Mouse (Mus musculus) brain, embryonic 18.5 days (tissue): ENCODE results near the gene Gm42906.

ENCODE experiments used
- DNase-seq: peaks from one replicate; pipeline ENCODE4 v3.0.0-alpha.2; 2012; ENCODE audit warnings: low read depth, low spot score

Gm42906 gene

DNA sequence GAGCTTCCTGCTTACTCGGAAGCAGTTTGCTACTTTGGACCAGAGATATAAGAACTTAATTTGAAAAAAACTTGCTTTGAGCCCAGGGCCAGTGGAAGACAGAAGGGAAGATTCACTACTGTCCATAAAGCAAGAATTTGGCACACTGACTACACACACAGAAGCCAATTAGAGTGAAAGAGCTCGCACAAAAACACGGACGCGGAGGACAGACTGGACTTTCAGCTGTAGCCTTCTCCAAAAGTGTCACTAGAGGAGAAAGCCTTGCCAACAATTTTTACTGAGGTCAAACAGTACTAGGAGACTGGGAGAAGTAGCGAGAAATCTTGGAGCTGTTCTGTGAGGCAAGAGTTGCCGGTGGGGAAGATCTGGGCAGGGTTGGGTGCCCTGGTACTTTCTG lies 128.4 kb downstream of the Gm42906 start:
- DNase-seq: no peak

- no peak for DNase-seq
Measured at GRCm38 (mm10) chr5:151298371-151298770, 129.6 kb downstream of the Gm42906 start.

DNA sequence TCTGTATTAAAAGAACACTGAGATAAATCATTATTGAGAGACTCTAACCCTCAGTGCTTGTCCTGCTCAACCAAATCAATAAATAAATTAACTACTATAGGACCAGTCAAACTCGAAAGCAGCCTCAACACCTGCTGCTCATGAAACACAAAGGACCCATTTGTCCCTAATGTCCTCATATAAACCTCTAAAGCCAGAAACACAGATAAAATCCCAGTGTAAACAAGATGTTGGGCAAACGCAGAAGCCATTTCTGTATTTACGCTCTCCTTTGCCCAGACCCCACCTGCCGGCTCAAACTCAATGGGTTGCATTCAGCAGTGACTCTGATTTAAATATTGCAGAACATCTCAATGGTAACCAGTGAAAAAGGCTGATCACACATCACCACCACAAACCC lies 131.7 kb downstream of the Gm42906 start:
- DNase-seq: no peak

- DNase-seq: no peak
Measured at GRCm38 (mm10) chr5:151293591-151293990, 134.4 kb downstream of the Gm42906 start.

DNA sequence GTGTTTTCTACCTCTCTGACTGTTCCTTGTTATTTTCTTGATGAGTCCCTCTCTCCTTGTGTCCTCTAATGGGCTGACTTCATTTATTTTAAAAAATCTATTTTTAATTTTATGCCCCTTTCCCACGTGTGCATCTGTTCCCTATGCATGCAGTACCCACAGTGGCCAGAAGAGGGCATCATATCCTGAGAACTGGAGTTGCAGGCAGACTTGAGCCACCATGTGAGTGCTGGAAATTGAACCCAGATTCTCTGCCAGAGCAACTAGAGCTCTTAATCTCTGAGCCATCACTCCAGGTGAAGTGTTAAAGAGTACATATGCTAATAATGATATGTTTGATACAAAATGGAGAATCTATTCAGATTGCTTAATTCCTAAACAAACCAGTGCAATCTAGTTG lies 135.7 kb downstream of the Gm42906 start:
- no peak for DNase-seq

DNA sequence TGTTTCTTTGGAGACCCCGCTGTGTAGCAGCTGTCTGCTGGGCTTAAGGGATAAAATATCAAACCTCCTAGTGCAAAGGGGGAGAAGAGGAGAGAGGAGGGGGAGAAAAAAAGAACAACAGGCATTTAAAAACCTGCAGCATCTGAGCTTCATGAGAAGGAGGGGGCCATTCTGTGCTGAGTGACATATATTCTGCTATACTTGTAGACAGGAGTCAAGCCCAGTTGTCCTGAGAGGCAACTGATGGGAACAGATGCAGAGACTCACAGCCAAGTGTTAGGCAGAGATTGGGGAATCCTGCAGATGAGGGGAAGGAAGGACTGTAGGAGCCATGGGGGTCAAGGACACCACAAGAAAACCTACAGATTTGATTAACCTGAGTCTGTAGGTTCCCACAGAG lies 141.6 kb downstream of the Gm42906 start:
- DNase-seq: no peak

DNA sequence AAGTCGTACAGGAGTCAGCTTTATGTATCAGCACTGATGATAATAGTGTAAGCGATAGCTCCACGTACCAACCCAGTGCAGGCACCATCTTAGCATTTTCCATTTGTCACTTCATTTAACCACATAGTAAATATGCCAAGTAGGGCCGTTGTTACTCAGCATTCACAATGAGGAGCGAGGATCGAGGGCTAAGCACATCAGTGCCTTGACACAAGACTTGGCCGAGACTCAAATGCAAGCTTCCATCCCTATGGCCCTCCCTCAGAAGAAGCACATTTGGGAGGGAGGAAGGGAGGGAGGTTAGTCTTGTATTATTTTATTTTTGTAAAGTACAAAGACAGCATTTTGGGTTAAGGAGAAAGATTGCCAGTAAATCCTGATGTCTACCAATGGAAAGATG lies 148.4 kb downstream of the Gm42906 start:
- DNase-seq: no peak

DNA sequence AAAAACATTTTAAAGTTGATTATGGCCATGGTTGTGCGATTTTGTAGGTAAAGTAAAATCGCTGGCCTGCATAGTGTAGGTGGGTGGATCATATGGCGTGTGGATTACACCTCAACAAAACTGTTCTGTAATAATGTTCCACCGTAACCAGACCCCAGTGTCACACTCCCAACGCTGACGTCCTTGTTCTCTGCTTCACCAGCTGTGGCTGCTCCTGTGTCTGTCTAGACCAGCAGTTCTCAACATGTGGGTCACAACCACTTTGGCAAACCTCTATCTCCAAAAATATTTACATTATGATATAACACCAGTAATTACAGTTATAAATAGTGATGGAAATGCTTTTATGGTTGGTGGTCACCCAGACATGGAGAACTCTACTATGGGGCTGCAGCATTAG lies 150.0 kb downstream of the Gm42906 start:
- DNase-seq: no peak

DNA sequence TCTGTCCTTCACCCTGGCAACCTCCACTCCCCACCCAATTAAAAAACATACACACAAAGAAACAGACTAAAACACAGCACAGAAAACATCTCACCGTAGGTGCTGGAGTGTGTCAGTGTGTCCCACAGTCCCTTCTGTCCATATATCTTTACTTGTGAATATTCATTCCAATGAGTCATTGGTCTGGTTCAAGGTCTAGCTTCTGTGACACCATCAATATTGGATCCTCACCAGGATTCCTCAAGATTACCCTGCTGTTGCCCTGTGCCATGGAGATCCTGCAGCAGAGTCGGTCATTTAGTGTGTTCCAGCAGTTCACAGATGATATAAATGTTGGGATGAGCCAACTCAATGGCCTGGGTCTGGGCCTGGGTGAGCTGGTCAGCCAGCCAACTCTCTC lies 152.0 kb downstream of the Gm42906 start:
- no peak for DNase-seq

DNA sequence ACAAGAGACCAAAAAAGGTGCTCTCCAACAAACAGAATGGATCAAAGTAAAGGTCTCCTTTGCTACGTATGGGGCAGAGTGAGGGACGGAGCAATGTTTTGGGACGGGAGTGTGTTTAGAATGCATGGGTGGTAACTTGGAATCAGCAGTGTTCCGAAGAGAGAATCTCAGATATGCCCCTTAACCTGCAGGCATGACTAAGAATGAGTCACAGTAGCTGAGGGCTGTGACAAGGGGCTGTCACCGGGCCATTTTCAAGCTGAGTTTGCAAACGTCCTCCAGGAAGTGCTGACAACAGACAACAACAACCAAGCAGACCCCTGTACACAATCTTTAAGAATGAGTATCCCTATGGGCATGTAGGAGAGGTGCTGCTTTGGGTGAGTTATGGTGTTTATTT lies 153.7 kb downstream of the Gm42906 start:
- no peak for DNase-seq

DNA sequence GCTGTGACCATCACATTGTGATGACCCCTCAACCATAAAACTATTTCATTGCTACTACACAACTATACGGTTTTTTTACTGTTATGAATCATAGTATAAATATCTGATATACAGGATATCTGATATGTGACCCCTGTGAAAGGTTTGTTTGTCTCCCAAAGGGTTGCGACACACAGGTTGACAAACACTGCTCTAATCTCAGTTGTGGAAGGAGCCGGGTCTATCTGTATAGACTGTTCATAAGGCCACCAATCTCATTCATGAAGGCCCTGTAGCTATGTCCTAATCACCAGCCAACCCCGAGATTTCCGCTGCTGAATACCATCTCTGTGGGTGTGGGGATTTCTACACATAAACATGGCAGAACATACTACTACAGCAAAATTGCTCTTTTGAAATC lies 157.1 kb downstream of the Gm42906 start:
- DNase-seq: no peak

DNA sequence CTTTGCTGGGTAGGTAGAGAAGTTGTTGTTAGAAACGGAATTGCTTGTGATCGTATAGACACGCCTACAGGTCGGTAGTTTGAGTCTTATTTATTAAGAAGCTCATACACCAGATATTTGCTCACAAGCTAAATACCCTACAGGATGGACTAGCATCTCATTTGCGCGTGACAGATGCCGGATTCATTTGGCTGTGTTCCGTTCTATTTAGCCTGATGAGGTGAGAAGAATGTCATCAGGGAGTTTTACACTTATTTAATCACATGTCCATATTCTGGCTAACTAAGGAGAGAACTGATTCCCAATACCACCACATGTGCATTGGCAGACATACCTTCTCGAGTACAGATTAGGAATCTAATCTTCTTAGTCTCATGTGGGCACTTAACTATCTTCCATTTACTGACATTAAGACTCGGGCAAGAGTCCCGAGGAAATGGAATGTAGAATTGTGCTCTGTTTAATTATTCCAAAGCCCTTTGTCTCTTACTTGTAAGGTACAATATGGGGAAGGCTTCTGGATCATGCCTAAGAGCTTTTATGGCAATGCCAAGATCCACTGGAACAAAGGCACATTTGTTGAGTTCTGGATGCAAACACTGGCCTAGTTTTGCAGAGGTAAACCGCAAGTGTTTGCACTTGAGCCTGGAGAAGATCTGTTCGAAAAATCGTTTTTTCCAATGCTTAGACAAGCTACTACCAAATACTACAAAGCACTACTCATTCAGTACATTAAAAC lies 160.9 kb downstream of the Gm42906 start:
- no peak for DNase-seq

DNA sequence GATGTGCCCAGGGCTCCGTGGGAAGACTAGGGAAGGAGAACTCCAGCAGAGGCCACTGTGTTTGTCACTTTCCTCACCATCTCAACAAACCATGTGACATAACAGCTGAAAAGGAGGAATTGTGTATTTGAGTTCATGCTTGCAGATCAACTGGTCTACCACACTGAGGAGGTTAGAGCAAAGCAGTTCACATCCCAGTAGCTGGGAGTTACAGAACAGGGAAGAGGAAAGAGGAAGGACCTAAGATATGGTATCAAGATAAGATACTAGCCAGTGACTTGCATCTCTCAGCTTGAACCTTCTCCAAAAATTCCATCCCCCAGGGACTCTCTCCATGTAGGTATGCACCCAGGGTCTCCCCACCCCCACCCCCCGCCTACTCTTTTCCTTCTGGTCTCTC lies 166.4 kb downstream of the Gm42906 start:
- no peak for DNase-seq

DNA sequence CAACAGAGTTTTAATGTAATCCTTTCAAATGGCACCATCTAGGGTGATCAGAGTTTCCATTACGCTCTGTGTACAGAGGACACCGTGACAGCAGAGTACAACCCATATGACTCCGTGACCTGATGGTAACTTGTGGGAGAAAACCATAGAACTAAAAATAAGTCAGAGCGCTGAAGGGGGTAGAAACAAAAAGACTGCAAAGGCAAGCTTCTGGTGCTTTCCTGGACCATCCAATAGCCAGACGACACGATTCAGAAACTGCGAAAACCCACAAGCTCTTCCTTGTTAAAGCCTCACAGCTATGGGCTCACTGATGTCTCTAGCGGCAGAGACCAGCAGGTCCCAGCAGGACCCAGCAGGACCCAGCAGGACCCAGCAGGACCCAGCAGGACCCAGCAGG lies 175.8 kb downstream of the Gm42906 start:
- DNase-seq: no peak

DNA sequence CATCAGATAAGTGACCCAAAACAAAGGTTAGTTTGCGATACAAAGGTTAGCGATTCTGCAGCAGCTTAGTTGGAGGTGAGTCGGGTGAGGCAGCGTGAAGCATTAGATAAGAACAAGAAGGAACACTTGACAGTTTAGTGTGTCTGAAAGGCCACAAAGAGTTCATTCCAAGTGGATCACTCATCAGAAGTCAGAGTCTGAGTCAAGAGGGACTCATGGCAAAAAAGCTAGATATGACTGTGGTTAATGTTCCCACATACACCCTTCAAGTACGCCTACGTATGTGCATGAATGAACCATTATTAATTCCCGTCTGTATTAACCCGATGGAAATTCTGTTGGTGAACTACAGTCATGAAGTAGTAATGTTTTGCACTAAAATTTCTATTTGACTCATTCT lies 176.3 kb downstream of the Gm42906 start:
- no peak for DNase-seq

DNA sequence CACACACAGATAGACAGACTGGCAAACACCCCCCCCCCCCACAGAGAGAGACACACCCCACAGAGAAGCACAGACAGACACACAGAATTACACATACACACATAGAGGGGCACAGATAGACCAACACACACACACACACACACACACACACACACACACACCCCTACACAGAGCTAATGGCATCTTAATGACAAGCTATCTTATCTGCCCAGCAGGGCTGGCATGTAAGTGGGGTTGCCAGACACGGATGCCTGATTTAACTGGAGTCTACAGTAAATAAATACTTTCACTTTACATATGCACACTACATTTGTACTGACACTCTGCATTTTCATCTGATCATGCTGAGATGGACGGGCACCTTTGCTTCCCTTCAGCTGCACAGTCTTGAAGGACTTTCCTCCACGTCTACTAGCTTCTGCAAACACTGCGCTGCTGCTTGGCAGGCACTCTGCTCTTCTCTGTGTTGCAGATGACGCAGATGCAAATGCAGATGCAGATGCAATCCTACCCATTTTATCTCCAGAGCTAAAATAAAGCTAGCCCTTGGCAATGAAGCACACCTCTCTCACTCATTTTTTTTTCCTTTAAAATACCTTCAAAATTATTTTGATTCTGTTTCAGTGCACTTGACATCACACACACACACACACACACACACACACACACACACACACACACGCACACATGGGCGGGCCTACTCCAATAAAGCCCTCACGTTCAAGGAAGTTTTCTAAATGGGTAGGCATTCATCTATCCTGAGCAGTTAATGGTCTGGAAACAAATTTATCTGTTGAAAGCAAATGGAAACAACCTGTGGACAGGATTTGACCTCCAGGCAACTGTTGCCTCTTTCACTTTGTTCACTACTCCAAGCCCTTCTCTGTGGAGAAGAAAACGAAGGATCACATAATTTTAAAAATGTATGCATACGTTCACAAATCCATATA lies 179.0 kb downstream of the Gm42906 start:
- DNase-seq: no peak

GRCm38 (mm10) chr5:151248084-151248483 lies 179.9 kb downstream of the Gm42906 start:
- DNase-seq: no peak

DNA sequence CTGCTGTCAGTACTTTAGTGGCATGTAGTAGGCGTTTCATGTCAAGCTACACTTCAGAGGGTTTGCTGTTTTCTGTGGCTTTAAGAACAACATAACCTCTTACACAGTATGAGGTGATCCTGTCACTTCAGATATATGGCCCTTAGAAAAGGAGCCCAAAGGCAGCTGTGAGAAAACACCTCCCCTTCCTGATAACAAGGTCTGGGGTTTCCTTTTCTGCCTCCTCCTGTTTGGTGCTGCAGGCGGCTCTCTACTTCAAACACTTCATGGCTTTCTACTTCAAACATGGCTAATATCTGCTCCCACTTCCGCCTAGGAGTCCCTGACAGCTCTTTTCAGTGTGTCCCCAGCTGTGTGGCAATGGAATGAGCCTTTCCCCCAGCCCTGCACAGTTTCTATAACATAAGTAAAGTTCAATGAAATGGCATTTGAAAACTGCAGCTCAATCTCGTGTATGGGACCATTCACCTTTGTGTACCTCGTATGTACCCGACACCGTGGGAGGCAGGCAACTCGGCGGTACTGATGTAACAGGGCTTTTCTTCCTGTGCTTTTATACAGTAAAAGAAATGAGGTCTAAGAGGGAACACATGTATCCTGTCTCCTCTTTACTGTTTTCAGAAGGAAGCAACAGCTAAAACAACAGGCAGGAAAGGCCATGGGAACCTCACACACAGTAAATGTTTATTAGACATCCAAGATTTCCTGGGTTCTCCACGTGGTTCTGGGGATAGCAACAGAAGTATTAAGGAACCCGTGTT lies 180.7 kb downstream of the Gm42906 start:
- no peak for DNase-seq

- DNase-seq: no peak
Measured at GRCm38 (mm10) chr5:151246287-151246686, 181.7 kb downstream of the Gm42906 start.

DNA sequence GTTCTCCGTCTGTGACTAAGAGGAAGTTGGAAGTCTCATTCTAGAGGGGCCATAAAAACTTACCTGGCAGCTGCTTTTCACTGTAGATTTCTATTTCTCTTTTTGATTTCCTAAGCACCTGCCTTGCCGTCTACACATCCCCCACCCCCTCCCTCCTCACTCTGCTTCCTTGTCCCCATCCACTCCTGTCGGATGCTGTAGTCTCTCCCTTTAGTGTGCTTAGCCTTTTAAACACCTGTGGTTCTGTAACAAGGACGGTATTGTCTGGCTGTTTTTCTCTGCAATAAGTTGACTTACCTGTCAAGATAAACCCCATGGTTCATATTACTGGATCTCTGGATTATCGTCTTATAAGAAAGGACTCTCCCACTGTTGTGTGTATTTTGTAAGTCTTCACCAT lies 182.4 kb downstream of the Gm42906 start:
- no peak for DNase-seq

DNA sequence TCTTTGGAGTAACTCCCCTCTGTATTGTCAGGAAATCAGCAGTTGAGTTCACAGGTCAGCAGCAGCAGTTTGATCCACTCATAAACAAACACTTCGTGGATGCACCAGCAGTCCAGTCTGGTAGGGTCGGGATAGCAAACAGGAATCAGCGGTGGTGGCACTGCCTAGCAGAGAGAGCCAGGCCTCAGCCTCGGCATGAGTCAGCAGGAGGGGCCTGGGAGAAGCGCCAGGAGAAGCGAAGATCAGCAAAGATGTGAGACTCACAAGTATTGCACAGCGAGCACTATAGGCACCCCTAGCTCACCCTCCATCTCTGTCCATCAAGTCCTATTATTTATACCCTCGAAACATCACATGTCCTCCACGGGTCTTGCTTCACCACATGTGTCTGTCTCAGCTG lies 189.2 kb downstream of the Gm42906 start:
- DNase-seq: no peak

GRCm38 (mm10) chr5:151236411-151236810 lies 191.6 kb downstream of the Gm42906 start:
- DNase-seq: no peak
